Mouse (Mus musculus): ENCODE results near the gene Cd22. TPM values are rescaled to one million over a fixed set of nuclear protein-coding genes. Genes with fewer than 3 reads are reported as not detected.

Cd22 gene
- polyA plus RNA-seq, 1 experiment = 8.5 TPM

DNA sequence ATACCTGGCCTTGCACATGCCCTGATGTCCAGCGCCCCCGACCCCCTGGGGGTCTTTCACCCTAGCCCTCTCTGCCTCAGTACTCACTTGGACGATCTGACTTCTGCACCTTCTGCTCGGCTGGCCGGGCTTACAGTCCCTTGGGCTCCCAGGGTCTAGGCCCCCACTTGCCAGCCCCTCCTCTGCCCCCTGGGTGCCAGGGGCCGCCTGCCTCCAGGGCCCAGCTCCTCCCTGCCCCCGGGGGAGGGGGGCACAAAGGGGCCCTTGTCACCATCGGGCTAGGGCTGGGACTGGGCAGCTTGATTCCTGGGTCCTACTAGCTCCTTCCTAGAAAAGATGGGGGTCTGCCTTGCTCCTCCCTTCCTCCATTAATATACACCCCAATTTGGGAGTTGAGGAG lies 34.6 kb upstream of the Cd22 start, which contains the start of gene Mag:
Gene Mag, minus strand, starts transcription at position 142 of the 400 bp plus-strand sequence.
- WGBS = 89% methylated on average over 8 of the region's 8 CpGs

DNA sequence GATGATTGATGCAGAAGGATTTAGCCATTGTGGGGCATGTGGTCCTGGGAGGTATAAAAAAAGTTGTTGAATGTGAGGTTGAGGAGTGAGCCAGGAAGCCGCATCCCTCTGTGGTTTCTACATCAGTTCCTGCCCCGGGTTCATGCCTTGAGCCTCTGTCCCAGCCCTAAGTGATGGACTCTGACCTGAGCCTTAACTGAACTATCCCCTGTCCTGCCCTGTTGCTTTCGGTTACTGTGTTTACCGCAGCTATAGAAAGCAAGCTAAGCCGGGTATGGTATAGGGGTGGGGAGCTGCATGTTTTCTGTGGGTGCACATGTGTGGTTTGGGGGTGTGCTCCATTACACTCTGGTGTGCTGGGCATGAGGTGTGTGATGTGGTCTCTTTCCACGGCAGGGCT lies 29.6 kb upstream of the Cd22 start:
- DNase-seq = no peak
- no peaks in the 10 kb centered on the region; the same call in 1 of the 2 replicates for H3K27me3 ChIP-seq (ENCODE audit: control insufficient read depth, insufficient read depth, low read length)
- no peak for TF ChIP-seq CTCF (IDR thresholded peaks at IDR 0.05; ENCODE audit: borderline replicate concordance, control insufficient read depth, extremely low read depth, insufficient read depth, low read length, poor library complexity)
- no peak for TF ChIP-seq POLR2A (IDR thresholded peaks at IDR 0.05; ENCODE audit: control insufficient read depth, extremely low read depth, insufficient read depth, low read length, poor library complexity)
- H3K36me3 ChIP-seq (ENCODE audit: control insufficient read depth, insufficient read depth, low read length) = no peaks in the 10 kb centered on the region
- H3K4me3 ChIP-seq (ENCODE audit: control insufficient read depth, insufficient read depth, low read length) = no peak overlapping the region
- no peak overlapping the region for H3K27ac ChIP-seq (ENCODE audit: control insufficient read depth, insufficient read depth, low read length)
- WGBS = 10% methylated on average over 6 of the region's 6 CpGs
- peaks cover 14% of the 10 kb centered on the region for H3K4me1 ChIP-seq (replicated peaks; ENCODE audit: control insufficient read depth, insufficient read depth, low read length)

More for the DNA sequence above, 34.6 kb upstream of the Cd22 start, which contains the start of gene Mag:
- Histone ChIP-seq H3K4me1 (replicated peaks; ENCODE audit: control insufficient read depth, insufficient read depth, low read length) (peaks cover 4% of the 10 kb centered on the region), H3K27me3 (ENCODE audit: control insufficient read depth, insufficient read depth, low read length) (no peaks in the 10 kb centered on the region), H3K36me3 (ENCODE audit: control insufficient read depth, insufficient read depth, low read length) (no peaks in the 10 kb centered on the region), H3K27ac (ENCODE audit: control insufficient read depth, insufficient read depth, low read length) (no peak within 1 kb of the TSS), H3K4me3 (ENCODE audit: control insufficient read depth, insufficient read depth, low read length) (no peak within 1 kb of the TSS)
- DNase-seq = no peak
- no peak for TF ChIP-seq POLR2A (IDR thresholded peaks at IDR 0.05; ENCODE audit: control insufficient read depth, extremely low read depth, insufficient read depth, low read length, poor library complexity)
- TF ChIP-seq CTCF (IDR thresholded peaks at IDR 0.05; ENCODE audit: borderline replicate concordance, control insufficient read depth, extremely low read depth, insufficient read depth, low read length, poor library complexity) = no peak

DNA sequence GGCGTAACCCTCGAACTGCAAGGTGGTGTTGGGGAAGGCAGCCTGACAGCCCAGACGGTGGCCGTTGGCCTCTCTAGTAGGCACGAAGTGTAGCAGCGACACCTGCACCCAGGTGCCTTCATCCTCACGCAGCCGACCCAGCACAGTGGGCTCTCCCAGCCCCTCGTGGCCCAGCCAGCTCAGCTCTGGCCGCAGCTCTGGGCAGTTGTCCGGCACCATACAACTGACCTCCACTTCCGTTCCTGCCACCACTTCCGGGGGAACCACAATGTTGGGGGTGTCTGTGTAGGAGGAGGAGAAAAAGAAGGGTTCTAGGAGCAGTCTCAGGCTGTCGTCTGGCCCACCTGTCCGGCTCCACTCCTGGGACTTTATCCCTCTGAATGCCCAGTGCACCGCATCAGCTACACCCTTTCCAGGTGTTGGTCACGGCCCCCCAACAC lies 28.9 kb upstream of the Cd22 start:
- WGBS = 29% methylated on average over 17 of the region's 17 CpGs
- H3K27me3 ChIP-seq (ENCODE audit: control insufficient read depth, insufficient read depth, low read length) = no peaks in the 10 kb centered on the region; the same call in 1 of the 2 replicates

DNA sequence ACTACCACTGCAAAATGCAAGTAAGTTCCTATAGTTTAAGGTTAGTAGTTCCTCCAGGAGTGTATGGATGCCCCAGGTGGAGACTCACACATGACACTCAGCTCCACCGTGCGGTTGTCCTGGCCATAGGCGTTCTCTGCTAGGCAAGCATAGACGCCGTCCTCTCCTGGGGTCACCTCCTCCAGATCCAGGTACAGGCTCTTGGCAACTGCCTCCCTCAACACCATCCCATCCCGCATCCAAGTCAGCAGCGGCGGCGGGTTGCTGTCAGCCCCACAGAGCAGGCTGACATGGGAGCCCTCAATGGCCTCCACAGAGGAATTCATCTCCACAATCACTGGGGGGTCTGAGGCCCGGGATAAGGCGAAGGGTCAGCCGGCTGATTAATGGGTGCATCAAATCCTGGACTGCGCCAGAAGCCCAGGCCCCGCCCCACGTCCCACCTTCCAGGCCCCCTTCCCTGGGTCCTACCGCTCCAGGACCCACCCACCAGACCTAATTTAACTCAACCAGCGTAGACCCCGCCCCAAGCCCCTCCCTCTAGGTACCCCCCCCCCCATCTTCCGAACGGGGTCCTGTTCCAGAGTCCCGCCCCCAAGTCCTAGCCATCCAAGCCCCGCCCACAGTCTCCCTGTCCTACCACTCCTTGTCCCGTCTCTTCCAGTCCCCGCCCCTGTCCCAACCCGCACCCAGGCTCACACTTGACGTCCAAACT lies 28.3 kb upstream of the Cd22 start:
- Histone ChIP-seq H3K36me3 (ENCODE audit: control insufficient read depth, insufficient read depth, low read length) (no peaks in the 10 kb centered on the region), H3K27me3 (ENCODE audit: control insufficient read depth, insufficient read depth, low read length) (no peaks in the 10 kb centered on the region; the same call in 1 of the 2 replicates), H3K27ac (ENCODE audit: control insufficient read depth, insufficient read depth, low read length) (no peak overlapping the region), H3K4me1 (replicated peaks; ENCODE audit: control insufficient read depth, insufficient read depth, low read length) (peaks cover 14% of the 10 kb centered on the region), H3K4me3 (ENCODE audit: control insufficient read depth, insufficient read depth, low read length) (no peak overlapping the region)
- no peak for DNase-seq
- 16% methylated on average over 26 of the region's 26 CpGs for WGBS
- no peak for TF ChIP-seq POLR2A (IDR thresholded peaks at IDR 0.05; ENCODE audit: control insufficient read depth, extremely low read depth, insufficient read depth, low read length, poor library complexity)
- no peak for TF ChIP-seq CTCF (IDR thresholded peaks at IDR 0.05; ENCODE audit: borderline replicate concordance, control insufficient read depth, extremely low read depth, insufficient read depth, low read length, poor library complexity)

More for the DNA sequence above, 28.9 kb upstream of the Cd22 start:
- DNase-seq = no peak
- H3K4me3 ChIP-seq (ENCODE audit: control insufficient read depth, insufficient read depth, low read length) = no peak overlapping the region
- TF ChIP-seq CTCF (IDR thresholded peaks at IDR 0.05; ENCODE audit: borderline replicate concordance, control insufficient read depth, extremely low read depth, insufficient read depth, low read length, poor library complexity) (no peak), POLR2A (IDR thresholded peaks at IDR 0.05; ENCODE audit: control insufficient read depth, extremely low read depth, insufficient read depth, low read length, poor library complexity) (no peak)
- peaks cover 14% of the 10 kb centered on the region for H3K4me1 ChIP-seq (replicated peaks; ENCODE audit: control insufficient read depth, insufficient read depth, low read length)
- no peaks in the 10 kb centered on the region for H3K36me3 ChIP-seq (ENCODE audit: control insufficient read depth, insufficient read depth, low read length)
- H3K27ac ChIP-seq (ENCODE audit: control insufficient read depth, insufficient read depth, low read length) = no peak overlapping the region

DNA sequence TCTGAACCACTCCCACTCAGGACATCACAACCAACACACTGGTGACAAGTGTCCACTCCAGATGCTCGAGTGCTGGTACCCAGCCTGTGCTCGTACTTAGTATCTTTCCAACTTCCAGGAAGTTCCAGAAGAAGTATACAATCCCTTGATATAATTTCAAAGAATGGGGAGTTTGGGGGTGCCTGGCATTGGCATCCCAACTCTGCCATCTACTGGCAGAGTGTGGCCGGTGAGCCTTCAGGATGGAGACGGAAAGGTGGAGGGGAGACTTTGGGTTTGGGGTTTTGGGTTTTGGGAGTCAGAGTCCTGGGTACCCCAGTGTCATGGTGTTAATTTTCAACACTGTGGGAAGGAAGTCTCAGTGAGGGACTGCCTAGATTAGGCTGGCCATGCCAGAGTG lies 23.9 kb upstream of the Cd22 start:
- Histone ChIP-seq H3K27me3 (ENCODE audit: control insufficient read depth, insufficient read depth, low read length) (no peaks in the 10 kb centered on the region; the same call in 1 of the 2 replicates), H3K4me1 (replicated peaks; ENCODE audit: control insufficient read depth, insufficient read depth, low read length) (peaks cover 3% of the 10 kb centered on the region), H3K27ac (ENCODE audit: control insufficient read depth, insufficient read depth, low read length) (no peak overlapping the region), H3K4me3 (ENCODE audit: control insufficient read depth, insufficient read depth, low read length) (no peak overlapping the region), H3K36me3 (ENCODE audit: control insufficient read depth, insufficient read depth, low read length) (no peaks in the 10 kb centered on the region)
- WGBS = 32% methylated on average over 4 of the region's 4 CpGs
- TF ChIP-seq POLR2A (IDR thresholded peaks at IDR 0.05; ENCODE audit: control insufficient read depth, extremely low read depth, insufficient read depth, low read length, poor library complexity) (no peak), CTCF (IDR thresholded peaks at IDR 0.05; ENCODE audit: borderline replicate concordance, control insufficient read depth, extremely low read depth, insufficient read depth, low read length, poor library complexity) (no peak)
- peak; percentile 9 for DNase-seq

DNA sequence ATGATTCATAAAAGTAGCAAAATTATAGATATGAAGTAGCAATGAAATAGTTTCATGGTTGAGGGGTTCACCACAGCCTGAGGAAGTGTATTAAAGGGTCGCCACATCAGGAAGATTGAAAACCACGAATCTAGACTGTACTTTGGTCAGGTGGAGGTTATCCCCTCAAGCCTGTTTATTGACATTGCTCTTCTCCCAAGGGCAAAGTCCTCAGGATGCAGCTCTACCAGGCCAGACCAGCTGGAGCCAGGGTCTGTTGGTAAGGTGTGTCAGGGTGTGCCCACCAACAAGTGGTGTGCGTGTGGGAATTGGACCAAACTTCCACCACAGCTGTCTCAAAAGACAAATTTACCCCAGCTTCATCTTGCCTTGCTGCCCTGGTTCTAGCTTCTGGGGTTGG lies 15.1 kb upstream of the Cd22 start:
- Histone ChIP-seq H3K4me1 (replicated peaks; ENCODE audit: control insufficient read depth, insufficient read depth, low read length) (peaks cover 5% of the 10 kb centered on the region), H3K36me3 (ENCODE audit: control insufficient read depth, insufficient read depth, low read length) (no peaks in the 10 kb centered on the region), H3K27me3 (ENCODE audit: control insufficient read depth, insufficient read depth, low read length) (no peaks in the 10 kb centered on the region), H3K4me3 (ENCODE audit: control insufficient read depth, insufficient read depth, low read length) (no peak overlapping the region), H3K27ac (ENCODE audit: control insufficient read depth, insufficient read depth, low read length) (no peak overlapping the region)
- TF ChIP-seq POLR2A (IDR thresholded peaks at IDR 0.05; ENCODE audit: control insufficient read depth, extremely low read depth, insufficient read depth, low read length, poor library complexity) (no peak), CTCF (IDR thresholded peaks at IDR 0.05; ENCODE audit: borderline replicate concordance, control insufficient read depth, extremely low read depth, insufficient read depth, low read length, poor library complexity) (no peak)
- DNase-seq = no peak
- 33% methylated on average over 3 of the region's 3 CpGs for WGBS

All from thymus, adult 2 months (tissue).